ENCODE assay signal across 28 mouse cellular contexts in the genomic region with DNA sequence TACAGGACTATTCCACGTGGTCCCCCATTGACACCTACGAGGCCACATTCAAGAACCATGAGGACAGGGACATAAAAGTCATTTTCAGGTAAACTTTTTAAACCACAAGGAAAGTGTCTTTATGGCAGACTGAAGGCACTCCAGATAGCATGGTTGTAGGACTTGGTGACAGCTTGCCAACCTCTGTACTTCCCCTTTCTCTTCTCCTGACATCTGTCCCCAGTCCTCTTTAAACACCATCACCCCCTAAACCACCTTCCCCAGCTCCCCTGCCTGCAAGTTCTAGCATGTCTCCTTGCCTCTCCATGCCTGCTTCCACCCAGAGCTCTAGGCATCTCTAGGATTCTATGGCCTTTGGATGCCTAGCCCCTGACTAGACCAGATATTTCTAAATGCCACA. TPM values are rescaled to one million over a fixed set of nuclear protein-coding genes. Genes with fewer than 3 reads are reported as not detected.
DNase-seq lines count a peak whose midpoint lies in the region; ATAC-seq and TF ChIP-seq lines count a peak whose summit lies in the region.
"Had no signal": no experiment of that assay in that cellular context is flagged by ENCODE, and none has a peak within 500 bp of the region (broad histone marks: within the 10 kb centered on the region; RNA-seq: fewer than 3 reads in every experiment).

No protein-coding gene starts in this region.

- intact Hi-C loops in heart, postnatal 10 days (cut with DNase I), result no loop called here

- H3K79me2 ChIP-seq in MEL (ENCODE audit: control insufficient read depth, insufficient read depth, low read length, poor library complexity), result no peaks in the 10 kb centered on the region

- H3K27ac ChIP-seq in MEL (ENCODE audit: control insufficient read depth, low read depth, low read length), result no peak overlapping the region
- H3K27ac ChIP-seq: embryonic facial prominence, embryonic 12.5 days; embryonic facial prominence, embryonic 15.5 days; gastrocnemius, adult 2 months; heart, embryonic 15.5 days; hindbrain, embryonic 12.5 days; hindbrain, embryonic 15.5 days had no signal

- TF ChIP-seq EP300 in MEL (IDR thresholded peaks at IDR 0.05; ENCODE audit: low read depth in 1 of 2, low read length in 2 of 2), result no peak

- no peak for TF ChIP-seq CTCF in MEL (IDR thresholded peaks at IDR 0.05 in 2 of 3, conservative IDR thresholded peaks at IDR 0.05 in 1 of 3; ENCODE audit: control insufficient read depth in 1 of 3, insufficient read depth in 1 of 3, low read depth in 2 of 3, low read length in 3 of 3, poor library complexity in 1 of 3, severe bottlenecking in 1 of 3)

- TF ChIP-seq RAD21 in MEL (IDR thresholded peaks at IDR 0.05; ENCODE audit: low read depth, low read length), result no peak

- H3K9ac ChIP-seq in MEL (ENCODE audit: control insufficient read depth, low read depth, low read length, poor library complexity, severe bottlenecking), result no peak overlapping the region
- H3K9ac ChIP-seq: embryonic facial prominence, embryonic 12.5 days; embryonic facial prominence, embryonic 15.5 days; forebrain, postnatal 0 days; heart, embryonic 12.5 days; heart, embryonic 15.5 days; hindbrain, embryonic 12.5 days; hindbrain, embryonic 15.5 days had no signal

- no peaks in the 10 kb centered on the region for H3K9me3 ChIP-seq in MEL (replicated peaks; ENCODE audit: insufficient read depth, low read length)
- H3K9me3 ChIP-seq: embryonic facial prominence, embryonic 12.5 days; embryonic facial prominence, embryonic 15.5 days; heart, embryonic 12.5 days; heart, embryonic 15.5 days; hindbrain, embryonic 12.5 days; hindbrain, embryonic 15.5 days had no signal

- no peaks in the 10 kb centered on the region for H3K36me3 ChIP-seq in MEL (ENCODE audit: control insufficient read depth in 1 of 2, insufficient read depth in 2 of 2, low read length in 2 of 2)
- H3K36me3 ChIP-seq: embryonic facial prominence, embryonic 12.5 days; embryonic facial prominence, embryonic 15.5 days; heart, embryonic 12.5 days; heart, embryonic 15.5 days; hindbrain, embryonic 12.5 days; hindbrain, embryonic 15.5 days had no signal

- DNase-seq in A20 (ENCODE audit: low read depth, low spot score) (peak; percentile 37), MEL (ENCODE audit: low read depth, low spot score) (peak; percentile 7)
- DNase-seq in heart, postnatal 10 days, result no peak
- DNase-seq: adrenal gland, adult 8-10 months; adrenal gland, postnatal 25 days; cerebellum, adult 18-20 months; cerebellum, adult 9-10 months; cerebellum, postnatal 14 days; forebrain, postnatal 0 days; gastrocnemius, adult 2 months; gastrocnemius, postnatal 14 days; heart, adult 18-20 months; heart, postnatal 14 days; heart, postnatal 4 days had no signal

- ATAC-seq in granulocyte monocyte progenitor cell, adult 5-6 weeks (replicated peaks; ENCODE audit: poor library complexity, severe bottlenecking), result peak; percentile 81
- no peak for ATAC-seq in cerebellum, adult (ENCODE audit: insufficient number of reproducible peaks, low FRiP score, low TSS enrichment)
- no peak for ATAC-seq in megakaryocyte-erythroid progenitor cell, adult 5-6 weeks (replicated peaks; ENCODE audit: low FRiP score, low TSS enrichment, poor library complexity, severe bottlenecking)
- ATAC-seq: CD4-positive, CD25-positive, alpha-beta regulatory T cell, adult 4 months; forebrain, embryonic 14.5 days; forebrain, postnatal 0 days; intestine, postnatal 0 days had no signal

- TF ChIP-seq POLR2A in MEL (IDR thresholded peaks at IDR 0.05; ENCODE audit: control insufficient read depth in 1 of 2, insufficient read depth in 1 of 2, low read depth in 1 of 2, low read length in 2 of 2, poor library complexity in 1 of 2), result no peak

- peaks cover 0 to 4% of the 10 kb centered on the region in 2 experiments; a peak in 1 of 4 replicates for H3K4me1 ChIP-seq in MEL (ENCODE audit: control insufficient read depth in 1 of 2, insufficient read depth in 2 of 2, low read length in 2 of 2)
- H3K4me1 ChIP-seq: embryonic facial prominence, embryonic 12.5 days; heart, embryonic 12.5 days; heart, embryonic 15.5 days; hindbrain, embryonic 12.5 days; hindbrain, embryonic 15.5 days had no signal

- H3K27me3 ChIP-seq in MEL (ENCODE audit: control insufficient read depth in 1 of 2, insufficient read depth in 2 of 2, low read length in 2 of 2), result no peaks in the 10 kb centered on the region; a peak in 1 of 4 replicates
- H3K27me3 ChIP-seq: embryonic facial prominence, embryonic 12.5 days; embryonic facial prominence, embryonic 15.5 days; heart, embryonic 12.5 days; heart, embryonic 15.5 days; hindbrain, embryonic 12.5 days; hindbrain, embryonic 15.5 days had no signal

- no peak overlapping the region for H3K4me3 ChIP-seq in MEL (ENCODE audit: control insufficient read depth in 1 of 2, insufficient read depth in 1 of 2, low read depth in 2 of 2, low read length in 2 of 2)
- H3K4me3 ChIP-seq: embryonic facial prominence, embryonic 12.5 days; embryonic facial prominence, embryonic 15.5 days; gastrocnemius, adult 2 months; heart, embryonic 12.5 days; heart, embryonic 15.5 days; hindbrain, embryonic 12.5 days; hindbrain, embryonic 15.5 days had no signal

TF ChIP-seq in MEL, 35 proteins besides CTCF, POLR2A, EP300 and RAD21:
- no peak for TF ChIP-seq RCOR1 (IDR thresholded peaks at IDR 0.05; ENCODE audit: low read depth, low read length)
- no peak for TF ChIP-seq GABPA (IDR thresholded peaks at IDR 0.05; ENCODE audit: low read depth, low read length)
- no peak for TF ChIP-seq TBP (IDR thresholded peaks at IDR 0.05; ENCODE audit: low read depth, low read length)
- no peak for TF ChIP-seq MYC (IDR thresholded peaks at IDR 0.05; ENCODE audit: low read depth, low read length)
- no peak for TF ChIP-seq SIN3A (IDR thresholded peaks at IDR 0.05; ENCODE audit: low read length)
- no peak for TF ChIP-seq MAFK (IDR thresholded peaks at IDR 0.05; ENCODE audit: borderline replicate concordance, low read depth, low read length)
- no peak for TF ChIP-seq MXI1 (IDR thresholded peaks at IDR 0.05; ENCODE audit: low read depth, low read length)
- TF ChIP-seq POLR2AphosphoS5 (IDR thresholded peaks at IDR 0.05; ENCODE audit: borderline replicate concordance, low read depth, low read length), result no peak
- no peak for TF ChIP-seq MEF2A (IDR thresholded peaks at IDR 0.05; ENCODE audit: extremely low read depth, insufficient replicate concordance, low read depth, low read length, poor library complexity, severe bottlenecking)
- no peak for TF ChIP-seq UBTF (IDR thresholded peaks at IDR 0.05; ENCODE audit: borderline replicate concordance, insufficient read depth, low read depth, low read length)
TF ChIP-seq in MEL: peak in this region for 0.

RNA-seq across cellular contexts. Expression of a gene that starts 56.0 kb away (rescaled TPM):
- not detected in 2 replicates for total RNA-seq in MEL (2012; rRNA removed)
- polyA plus RNA-seq in MEL (2012; ENCODE audit: insufficient read depth in 1 of 2, insufficient read length in 2 of 2, low read depth in 1 of 2, low replicate concordance in 2 of 2, missing spikeins in 1 of 2), result not detected
- total RNA-seq in granulocyte monocyte progenitor cell, adult 5-6 weeks (2014; fragmentation: Nextera tagmentation), result 95.5 and 110 TPM in 2 replicates
- total RNA-seq in granulocyte monocyte progenitor cell, adult 5-6 weeks (2017), result 95.6 and 95.7 TPM in 2 replicates
- 1 to 10 TPM in 1 of 2 experiments, under 1 TPM in 1; 0.35 to 1.2 TPM for total RNA-seq in heart, postnatal 10 days (2021)
- 0.11 and 0.84 TPM in 2 replicates for total RNA-seq in megakaryocyte-erythroid progenitor cell, adult 5-6 weeks (2014; fragmentation: Nextera tagmentation)
- 0.14 and 1.0 TPM in 2 replicates for total RNA-seq in megakaryocyte-erythroid progenitor cell, adult 5-6 weeks (2017)
- polyA plus RNA-seq: C2C12; forebrain, embryonic 11.5 days; forebrain, embryonic 14.5 days had no signal

RNA-seq across cellular contexts. Expression of a gene that starts 56.2 kb away (rescaled TPM):
- 0.08 and 0.10 TPM in 2 replicates for total RNA-seq in MEL (2012; rRNA removed)
- polyA plus RNA-seq in MEL (2012; ENCODE audit: insufficient read depth in 1 of 2, insufficient read length in 2 of 2, low read depth in 1 of 2, low replicate concordance in 2 of 2, missing spikeins in 1 of 2), result under 1 TPM in 1 of 2 experiments, not detected in 1; 0.13 TPM
- total RNA-seq in granulocyte monocyte progenitor cell, adult 5-6 weeks (2014; fragmentation: Nextera tagmentation), result 4.0 and 13.5 TPM in 2 replicates
- 5.2 and 7.2 TPM in 2 replicates for total RNA-seq in granulocyte monocyte progenitor cell, adult 5-6 weeks (2017)
- total RNA-seq in heart, postnatal 10 days (2021), result under 1 TPM; 0.35 to 0.41 TPM
- 0.17 TPM in 1 of 2 replicates, not detected in the other for total RNA-seq in megakaryocyte-erythroid progenitor cell, adult 5-6 weeks (2014; fragmentation: Nextera tagmentation)
- total RNA-seq in megakaryocyte-erythroid progenitor cell, adult 5-6 weeks (2017), result not detected in 2 replicates
- total RNA-seq: gastrocnemius, adult 2 months had no signal

Comparison
In these comparisons a context has a peak if more than half of its experiments do, and no peak if none do; other contexts are left out.
1. DNase-seq: peak in A20 (single experiment) and MEL (single experiment); none in heart, postnatal 10 days (0 of 2).
2. RNA of a gene that starts 56.0 kb away (total RNA-seq): 95.5 to 110 TPM in granulocyte monocyte progenitor cell, adult 5-6 weeks; 0.35 to 1.2 TPM in heart, postnatal 10 days, 0.11 to 1.0 TPM in megakaryocyte-erythroid progenitor cell, adult 5-6 weeks and not detected in MEL; every median in the first group is over 10 times any median in the second.